Mouse (Mus musculus): ENCODE data around the gene Teddm1b. TPM values are rescaled to one million over a fixed set of nuclear protein-coding genes. Genes with fewer than 3 reads are reported as not detected.
A peak's percentile ranks its signal among the peaks of the same experiment; 100 is the strongest.

Teddm1b gene
- polyA plus RNA-seq, 1 experiment from 2014 or later = 0.10 TPM

DNA sequence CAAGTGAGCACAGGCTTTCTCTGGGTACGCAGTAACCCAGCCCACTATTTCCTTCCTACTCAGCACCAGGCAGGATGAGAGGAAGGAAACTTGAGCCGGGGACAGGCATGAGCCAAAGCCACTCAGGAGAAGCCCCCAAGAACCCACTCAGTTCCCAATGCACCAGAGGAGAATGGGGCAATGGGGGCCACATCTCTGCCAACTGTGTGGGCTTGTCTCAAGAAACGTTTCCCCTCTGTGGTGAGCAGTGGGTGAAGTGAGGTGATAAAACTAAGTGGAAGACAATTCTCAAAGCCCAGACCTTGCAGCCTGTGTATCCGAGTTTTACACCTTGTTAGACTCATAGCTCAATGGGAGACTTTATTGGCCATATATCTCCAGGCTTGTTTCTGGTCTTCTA is 17.3 kb downstream of the Teddm1b start, which contains the start of gene Teddm1a:
Teddm1a (plus strand) TSS at position 301 of the 400 bp plus-strand sequence.
- Histone ChIP-seq H3K9ac (no peak within 1 kb of the TSS), H3K4me1 (replicated peaks) (peaks cover 3% of the 10 kb centered on the region; the same call in 1 of the 2 replicates), H3K27me3 (no peaks in the 10 kb centered on the region), H3K27ac (no peak within 1 kb of the TSS), H3K4me2 (no peak within 1 kb of the TSS), H3K4me3 (no peak within 1 kb of the TSS), H3K9me3 (replicated peaks) (no peaks in the 10 kb centered on the region), H3K36me3 (no peaks in the 10 kb centered on the region)
- ATAC-seq (replicated peaks; ENCODE audit: insufficient number of reproducible peaks, insufficient read depth, low FRiP score, low read depth) = no peak
- 51% methylated on average over 4 of the region's 4 CpGs for WGBS

DNA sequence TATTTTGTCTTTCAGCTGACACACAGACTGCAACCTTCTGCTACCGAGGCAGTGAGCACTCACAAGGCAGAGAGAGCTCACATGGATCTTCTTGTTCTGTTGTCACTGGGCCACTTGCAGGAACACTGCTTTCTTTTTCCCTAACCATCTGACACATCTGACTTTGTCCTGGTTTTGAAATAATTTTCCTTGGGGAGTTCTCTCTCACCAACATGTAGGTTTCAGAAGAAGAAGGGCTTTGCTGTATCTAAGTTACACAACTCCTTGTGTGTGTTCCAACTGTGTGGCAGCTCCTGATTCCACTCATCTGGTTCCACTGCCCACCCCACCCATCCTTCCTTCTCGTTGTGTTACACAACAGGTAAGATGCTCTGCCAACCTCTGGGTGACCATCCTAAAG is 19.6 kb downstream of the Teddm1b start:
- Histone ChIP-seq H3K4me1 (replicated peaks) (peaks cover 3% of the 10 kb centered on the region; the same call in 1 of the 2 replicates), H3K4me2 (no peak overlapping the region), H3K4me3 (no peak overlapping the region), H3K9ac (no peak overlapping the region), H3K27me3 (no peaks in the 10 kb centered on the region), H3K27ac (no peak overlapping the region), H3K36me3 (no peaks in the 10 kb centered on the region), H3K9me3 (replicated peaks) (no peaks in the 10 kb centered on the region)
- 54% methylated on average over 2 of the region's 2 CpGs for WGBS
- no peak for ATAC-seq (replicated peaks; ENCODE audit: insufficient number of reproducible peaks, insufficient read depth, low FRiP score, low read depth)

DNA sequence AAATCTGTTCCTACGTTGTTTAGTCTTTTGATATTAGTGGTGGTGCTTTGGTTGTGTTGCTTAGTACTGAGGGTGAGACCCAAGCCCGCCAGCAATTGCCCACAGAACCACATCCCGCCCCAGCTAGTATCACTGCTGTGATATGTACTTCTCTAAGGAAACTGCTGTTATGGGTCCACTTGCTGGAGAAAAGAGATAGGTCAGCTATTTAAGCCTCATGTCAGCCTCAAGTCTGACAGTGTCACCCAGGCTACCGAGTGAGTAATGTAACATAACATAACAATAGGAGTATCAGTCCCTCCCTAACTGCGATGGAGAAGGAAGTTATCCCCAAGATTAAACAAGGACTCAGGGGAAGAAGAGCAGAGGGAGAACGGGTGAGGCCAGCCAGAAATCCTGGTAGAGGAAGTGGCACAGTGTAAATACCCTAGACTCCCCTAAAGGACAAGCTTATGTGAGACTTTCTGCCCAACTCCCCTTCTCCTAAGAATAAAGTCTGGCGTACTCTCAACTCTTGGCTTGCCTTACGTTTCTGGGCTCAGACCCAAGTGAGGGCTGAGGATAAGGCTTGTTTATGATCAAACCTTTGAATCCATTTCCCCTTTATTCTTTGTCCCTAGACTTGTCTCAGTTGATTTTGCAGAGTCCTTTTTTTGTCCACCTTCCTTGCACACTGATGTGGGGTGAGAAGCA is 20.2 kb downstream of the Teddm1b start:
- Histone ChIP-seq H3K4me2 (no peak overlapping the region), H3K27ac (peak overlapping the region; percentile 9; the same call in 1 of the 2 replicates), H3K4me1 (replicated peaks) (peaks cover 8% of the 10 kb centered on the region), H3K9me3 (replicated peaks) (no peaks in the 10 kb centered on the region), H3K4me3 (no peak overlapping the region), H3K27me3 (no peaks in the 10 kb centered on the region), H3K36me3 (no peaks in the 10 kb centered on the region), H3K9ac (no peak overlapping the region)
- WGBS = 39% methylated on average over 8 of the region's 8 CpGs
- no peak for ATAC-seq (replicated peaks; ENCODE audit: insufficient number of reproducible peaks, insufficient read depth, low FRiP score, low read depth)

DNA sequence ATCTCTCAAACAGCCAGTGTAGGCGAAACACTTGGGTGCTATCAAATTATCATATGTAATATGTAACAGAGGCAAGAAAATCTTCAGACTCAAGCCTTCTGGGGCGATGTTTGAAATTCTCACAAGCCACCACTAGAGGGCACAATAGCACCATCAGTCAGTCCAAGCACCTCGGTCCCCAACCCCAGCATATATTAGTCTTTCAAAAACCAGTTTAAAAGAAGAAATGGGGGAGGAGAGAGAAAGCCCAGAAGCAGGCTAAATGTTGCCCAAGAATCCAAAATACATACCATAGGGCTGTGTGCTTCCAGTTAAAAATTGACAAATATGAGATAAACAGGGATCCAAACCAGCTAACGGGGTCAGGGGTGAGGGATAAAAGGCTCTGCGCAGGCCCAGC is 20.8 kb downstream of the Teddm1b start:
- Histone ChIP-seq H3K9me3 (replicated peaks) (no peaks in the 10 kb centered on the region), H3K27ac (no peak overlapping the region), H3K9ac (no peak overlapping the region), H3K4me2 (no peak overlapping the region), H3K4me1 (replicated peaks) (peaks cover 8% of the 10 kb centered on the region), H3K36me3 (no peaks in the 10 kb centered on the region), H3K4me3 (no peak overlapping the region), H3K27me3 (no peaks in the 10 kb centered on the region)
- 36% methylated on average over 5 of the region's 5 CpGs for WGBS
- ATAC-seq (replicated peaks; ENCODE audit: insufficient number of reproducible peaks, insufficient read depth, low FRiP score, low read depth) = no peak

DNA sequence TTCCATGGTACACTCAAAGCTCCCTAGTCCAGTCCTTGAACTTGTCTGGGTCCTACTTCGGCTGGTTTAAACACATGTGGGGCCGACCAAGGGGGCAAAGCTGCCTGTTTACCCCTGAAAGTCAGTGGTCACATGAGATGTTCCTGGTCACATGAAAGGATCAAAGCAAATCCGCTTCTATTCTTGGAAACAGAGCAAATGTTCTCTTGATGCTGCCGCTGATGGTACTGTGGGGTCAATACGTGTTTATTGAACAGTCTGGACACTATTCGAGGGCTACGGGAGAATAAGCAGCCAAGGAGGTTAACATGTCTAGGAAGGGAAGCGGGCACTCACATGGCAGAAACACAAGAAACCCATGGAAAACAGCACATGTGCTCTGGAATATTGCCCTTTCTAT is 23.1 kb downstream of the Teddm1b start:
- H3K27ac ChIP-seq = no peak overlapping the region
- H3K36me3 ChIP-seq = no peaks in the 10 kb centered on the region
- 77% methylated on average over 8 of the region's 8 CpGs for WGBS
- no peak overlapping the region for H3K4me3 ChIP-seq
- no peak for ATAC-seq (replicated peaks; ENCODE audit: insufficient number of reproducible peaks, insufficient read depth, low FRiP score, low read depth)
- H3K4me1 ChIP-seq (replicated peaks) = peaks cover 20% of the 10 kb centered on the region
- no peaks in the 10 kb centered on the region for H3K9me3 ChIP-seq (replicated peaks)
- no peaks in the 10 kb centered on the region for H3K27me3 ChIP-seq
- H3K9ac ChIP-seq = no peak overlapping the region
- H3K4me2 ChIP-seq = no peak overlapping the region

DNA sequence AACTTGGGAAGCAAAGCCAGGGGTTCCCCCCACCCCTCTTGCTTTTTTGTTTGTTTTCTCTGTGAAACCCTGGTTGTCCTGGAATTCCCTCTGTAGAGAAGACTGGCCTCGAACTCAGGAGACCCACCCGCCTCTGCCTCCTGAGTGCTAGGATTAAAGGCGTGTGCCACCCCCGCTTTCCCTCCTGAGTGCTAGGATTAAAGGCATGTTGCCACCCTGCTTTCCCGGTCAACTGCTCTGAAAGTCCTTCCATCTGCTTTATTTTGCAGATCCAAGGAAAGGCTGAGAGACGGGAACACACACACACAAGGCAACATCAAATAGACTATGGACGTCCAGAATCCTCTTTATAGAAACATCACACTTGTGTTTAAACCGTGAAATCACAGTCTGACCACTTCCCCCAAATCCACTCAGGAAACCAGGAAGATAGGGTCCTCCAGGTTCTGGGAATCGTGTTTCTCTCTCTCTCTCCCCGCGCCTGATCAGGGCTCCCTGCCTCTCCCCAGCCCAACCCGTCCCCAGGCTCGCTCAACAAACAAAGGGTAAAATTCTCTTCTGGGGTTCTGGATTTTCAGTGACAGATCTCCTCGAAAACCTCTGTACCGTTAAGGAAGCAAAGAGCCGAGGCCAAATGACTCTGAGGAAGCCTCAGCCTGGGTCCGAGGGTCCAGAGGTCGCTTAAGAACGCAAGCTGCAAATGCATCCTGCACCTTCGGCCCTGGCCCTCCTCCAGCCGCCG is 25.0 kb downstream of the Teddm1b start:
- H3K4me3 ChIP-seq = peak overlapping the region; percentile 76
- peak overlapping the region; percentile 80 for H3K4me2 ChIP-seq
- no peaks in the 10 kb centered on the region for H3K27me3 ChIP-seq
- H3K9ac ChIP-seq = peak overlapping the region; percentile 59
- ATAC-seq (replicated peaks; ENCODE audit: insufficient number of reproducible peaks, insufficient read depth, low FRiP score, low read depth) = peak; percentile 38; the same call in 1 of the 2 replicates
- H3K27ac ChIP-seq = peak overlapping the region; percentile 95
- peaks cover 20% of the 10 kb centered on the region for H3K4me1 ChIP-seq (replicated peaks)
- WGBS = 20% methylated on average over 22 of the region's 22 CpGs
- H3K36me3 ChIP-seq = peaks cover 15% of the 10 kb centered on the region
- no peaks in the 10 kb centered on the region for H3K9me3 ChIP-seq (replicated peaks)

DNA sequence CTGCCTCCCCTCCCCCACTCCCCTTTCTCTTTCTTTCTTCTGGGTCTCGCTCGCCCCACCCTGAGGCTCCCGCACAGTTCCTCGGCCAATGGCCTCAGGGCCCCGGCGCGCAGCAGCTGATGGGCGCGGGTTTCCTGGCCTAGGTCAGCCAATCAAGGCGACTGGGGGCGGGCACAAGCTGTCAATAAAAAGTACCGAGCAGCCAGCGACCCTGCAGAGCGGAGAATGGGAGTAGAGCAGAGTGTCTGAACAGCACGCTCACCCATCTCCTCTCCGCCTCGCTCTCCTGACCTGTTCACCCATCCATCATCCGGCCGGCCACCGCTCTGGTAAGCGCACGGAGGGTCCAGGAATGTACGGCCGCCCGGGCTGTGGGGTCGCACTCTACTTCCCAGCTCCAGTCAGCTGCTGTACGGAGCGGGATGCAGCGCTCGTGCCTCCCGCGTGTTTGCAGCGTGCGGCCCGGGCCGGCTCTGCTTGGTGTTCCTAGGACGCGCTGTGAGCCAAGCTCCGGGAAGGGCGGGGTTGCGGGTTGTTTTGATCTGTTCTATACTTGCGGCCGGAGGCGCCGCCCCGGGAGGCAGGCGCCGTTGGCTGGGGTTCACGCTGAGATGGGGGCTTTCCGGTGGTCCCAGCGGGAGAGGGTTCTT is 25.7 kb downstream of the Teddm1b start, which contains the start of the genes Glul and Teddm2:
Glul (plus strand) TSS at position 214 of the 650 bp plus-strand sequence.
Teddm2 (minus strand) TSS at position 498 of the 650 bp plus-strand sequence.
- H3K9me3 ChIP-seq (replicated peaks) = no peaks in the 10 kb centered on the region
- no peaks in the 10 kb centered on the region for H3K27me3 ChIP-seq
- H3K4me2 ChIP-seq = peak within 1 kb of the TSS; percentile 80
- peak within 1 kb of the TSS; percentile 95 for H3K27ac ChIP-seq
- H3K9ac ChIP-seq = peak within 1 kb of the TSS; percentile 80
- WGBS = under 1% methylated on average over 51 of the region's 51 CpGs
- peak within 1 kb of the TSS; percentile 76 for H3K4me3 ChIP-seq
- H3K36me3 ChIP-seq = peaks cover 22% of the 10 kb centered on the region
- peak; percentile 97 for ATAC-seq (replicated peaks; ENCODE audit: insufficient number of reproducible peaks, insufficient read depth, low FRiP score, low read depth)
- peaks cover 17% of the 10 kb centered on the region for H3K4me1 ChIP-seq (replicated peaks)

DNA sequence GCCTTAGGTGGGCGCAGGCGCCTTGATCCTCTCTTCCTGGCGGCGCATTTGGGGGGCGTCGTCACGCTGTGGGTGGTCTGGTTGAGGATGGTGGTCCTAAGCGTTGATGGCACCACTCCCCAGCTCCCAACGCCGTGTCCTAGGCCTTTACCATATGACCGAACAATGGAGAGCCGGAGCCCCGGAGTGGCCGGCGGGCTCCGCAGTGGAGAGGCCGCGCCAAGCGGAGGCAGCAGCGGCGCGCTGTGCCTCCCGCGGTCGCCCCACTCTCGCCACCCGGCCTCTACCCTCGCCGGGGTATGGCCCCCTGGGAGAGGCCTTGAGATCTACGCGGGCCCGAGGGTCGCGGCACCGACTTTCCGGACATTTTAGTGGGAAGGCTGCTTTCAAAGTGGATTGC is 26.2 kb downstream of the Teddm1b start:
- Histone ChIP-seq H3K4me3 (peak overlapping the region; percentile 76), H3K4me2 (peak overlapping the region; percentile 80), H3K4me1 (replicated peaks) (peaks cover 17% of the 10 kb centered on the region), H3K27me3 (no peaks in the 10 kb centered on the region), H3K9me3 (replicated peaks) (no peaks in the 10 kb centered on the region), H3K27ac (peak overlapping the region; percentile 95), H3K36me3 (peaks cover 27% of the 10 kb centered on the region), H3K9ac (peak overlapping the region; percentile 80)
- ATAC-seq (replicated peaks; ENCODE audit: insufficient number of reproducible peaks, insufficient read depth, low FRiP score, low read depth) = peak; percentile 40
- WGBS = under 1% methylated on average over 36 of the region's 36 CpGs

DNA sequence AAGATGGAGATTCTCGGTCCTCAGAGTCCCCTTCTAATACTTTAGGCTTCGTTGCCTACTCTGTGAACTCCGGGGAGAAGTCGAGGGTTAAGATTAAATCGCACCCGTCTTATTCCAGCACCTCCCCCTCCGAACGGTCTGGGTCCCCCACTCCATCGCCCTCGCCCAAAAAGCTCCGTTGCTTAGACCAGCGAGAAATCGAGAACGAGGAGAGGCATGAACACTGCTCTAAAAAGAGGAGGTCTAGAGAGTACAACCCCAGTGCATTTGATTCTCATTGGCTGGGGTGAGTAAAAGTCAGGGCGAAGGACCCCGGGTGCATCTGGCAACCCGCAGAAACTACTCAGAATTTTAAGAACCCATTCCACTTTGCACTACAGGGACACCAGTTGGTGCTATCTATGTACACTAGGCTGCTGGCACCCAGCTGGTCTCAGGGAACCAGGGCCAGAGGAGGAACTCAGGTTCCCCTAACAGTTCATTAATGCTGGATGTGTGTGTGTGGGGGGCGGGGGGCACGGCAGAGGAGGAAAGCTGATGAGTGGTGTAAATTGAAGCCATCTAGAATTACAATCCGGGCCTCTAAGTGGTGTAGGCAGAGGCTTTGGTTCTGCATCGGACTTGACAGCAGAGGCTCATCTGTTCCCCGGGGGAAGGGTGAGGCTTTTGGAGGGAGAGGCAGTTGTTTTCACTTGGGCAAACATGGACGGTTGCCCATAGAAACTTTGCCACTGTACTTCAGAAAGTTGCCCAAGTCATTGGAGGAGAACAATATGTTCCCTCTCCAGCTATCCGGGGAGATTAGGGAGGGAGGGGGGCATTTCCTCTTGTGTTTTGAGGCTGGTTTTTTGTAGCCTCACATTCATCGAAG is 26.9 kb downstream of the Teddm1b start:
- no peak for ATAC-seq (replicated peaks; ENCODE audit: insufficient number of reproducible peaks, insufficient read depth, low FRiP score, low read depth)
- Histone ChIP-seq H3K9me3 (replicated peaks) (no peaks in the 10 kb centered on the region), H3K27me3 (no peaks in the 10 kb centered on the region), H3K4me1 (replicated peaks) (peaks cover 17% of the 10 kb centered on the region), H3K4me3 (peak overlapping the region; percentile 76), H3K4me2 (peak overlapping the region; percentile 80), H3K27ac (peak overlapping the region; percentile 95), H3K36me3 (peaks cover 34% of the 10 kb centered on the region), H3K9ac (peak overlapping the region; percentile 80)
- 3% methylated on average over 25 of the region's 25 CpGs for WGBS

DNA sequence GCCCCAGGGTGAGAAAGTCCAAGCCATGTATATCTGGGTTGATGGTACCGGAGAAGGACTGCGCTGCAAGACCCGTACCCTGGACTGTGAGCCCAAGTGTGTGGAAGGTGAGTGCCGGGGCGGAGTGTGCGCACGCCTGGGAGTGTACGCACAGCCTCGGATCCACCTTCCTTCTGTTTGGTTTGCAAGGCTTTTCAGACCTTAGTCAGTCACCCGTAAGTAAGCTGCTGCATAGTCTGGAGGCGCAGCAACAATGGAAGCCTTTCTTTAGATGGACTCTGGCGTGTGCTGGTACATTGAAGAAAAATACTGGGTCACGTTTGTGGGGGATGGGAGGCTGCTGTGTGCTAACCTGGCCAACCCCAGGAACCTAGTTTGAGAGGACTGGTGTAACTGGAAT is 28.9 kb downstream of the Teddm1b start:
- no peaks in the 10 kb centered on the region for H3K9me3 ChIP-seq (replicated peaks)
- no peak overlapping the region for H3K4me3 ChIP-seq
- no peaks in the 10 kb centered on the region for H3K27me3 ChIP-seq
- 91% methylated on average over 13 of the region's 13 CpGs for WGBS
- H3K36me3 ChIP-seq = peaks cover 53% of the 10 kb centered on the region
- H3K4me2 ChIP-seq = no peak overlapping the region
- ATAC-seq (replicated peaks; ENCODE audit: insufficient number of reproducible peaks, insufficient read depth, low FRiP score, low read depth) = no peak
- H3K9ac ChIP-seq = no peak overlapping the region
- peaks cover 17% of the 10 kb centered on the region for H3K4me1 ChIP-seq (replicated peaks)
- no peak overlapping the region for H3K27ac ChIP-seq
